Mouse (Mus musculus): Measurements from ENCODE around the gene Slc2a8.

DNA sequence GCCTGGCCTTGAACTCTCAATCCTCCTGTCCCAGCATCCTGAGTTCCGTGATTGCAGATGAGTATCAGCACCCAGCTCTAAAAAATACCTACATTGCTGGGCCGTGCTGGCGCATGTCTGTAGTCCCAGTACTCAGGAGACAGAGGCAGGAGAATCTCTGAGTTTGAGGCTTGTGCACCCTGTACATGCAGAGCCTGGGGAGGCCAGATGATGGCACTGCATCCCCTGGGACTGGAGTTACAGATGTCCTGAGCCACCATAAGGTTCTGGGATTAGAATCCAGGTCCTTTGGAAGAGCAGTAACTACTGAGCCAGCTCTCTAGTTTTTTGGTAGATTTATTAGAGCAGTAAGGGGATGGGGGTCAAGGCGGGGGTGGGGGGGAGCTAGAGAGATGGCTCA, 41.4 kb downstream of the Slc2a8 start:
- TF ChIP-seq POLR2A (IDR thresholded peaks at IDR 0.05; ENCODE audit: control insufficient read depth, extremely low read depth, insufficient read depth, low read length, poor library complexity) (no peak), CTCF (IDR thresholded peaks at IDR 0.05; ENCODE audit: borderline replicate concordance, control insufficient read depth, extremely low read depth, insufficient read depth, low read length, poor library complexity) (no peak)
